Mouse (Mus musculus) olfactory bulb, adult 2 months (tissue): ENCODE data around the gene Col17a1.

Experiments
- CTCF ChIP-seq: fragments of 200-500 bp; IDR thresholded peaks from 2 replicates; pipeline ENCODE4 v1.5.1; 2012; ENCODE audit warnings: low read depth, mild to moderate bottlenecking, low read length, moderate library complexity; ENCODE audit not compliant: insufficient read depth
- POLR2A ChIP-seq: fragments of 200-500 bp; IDR thresholded peaks from 2 replicates; pipeline ENCODE4 v1.6.1; 2012; ENCODE audit warnings: mild to moderate bottlenecking, low read depth, low read length, moderate library complexity; ENCODE audit not compliant: insufficient read depth

DNA sequence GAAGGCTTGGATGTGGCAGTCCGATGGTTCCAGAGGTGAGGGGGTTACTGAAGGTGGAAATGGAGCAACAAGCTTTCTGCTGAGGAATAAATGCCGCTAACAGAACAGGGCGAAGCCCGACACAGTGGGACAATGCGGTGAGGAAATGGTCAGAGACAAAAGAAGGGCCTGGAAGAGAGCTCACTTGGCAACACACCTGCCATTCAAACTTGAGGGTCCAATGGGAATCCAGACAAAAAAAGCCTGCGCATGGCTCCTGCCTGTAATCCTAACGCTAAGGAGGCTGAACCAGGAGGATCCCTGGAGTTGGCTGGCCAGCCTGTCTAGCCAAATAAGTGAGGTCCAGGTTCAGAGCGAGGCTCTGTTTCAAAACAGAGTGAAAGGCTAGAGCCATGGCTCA lies 4.5 kb upstream of the Col17a1 start:
- TF ChIP-seq CTCF (no peak), POLR2A (no peak)
